Mouse (Mus musculus) right cerebral cortex, postnatal 10 days (tissue): ENCODE data around the gene Odf4.
A peak's percentile ranks its signal among the peaks of the same experiment; 100 is the strongest.
"Not testable (repeated sequence)": the region's sequence is repeated elsewhere in the genome, so short reads cannot be mapped to it uniquely, and the experiment has no call there.

Experiments used
- DNase-seq, 2 experiments: peaks; one replicate each; pipeline ENCODE4 v3.0.0; 2021; ENCODE audit warnings: low spot score in 2 of 2

Gene Odf4

GRCm38 (mm10) chr11:68926981-68927380 lies at the start of gene Odf4:
Gene Odf4 (minus strand): TSS chr11:68927081.
- DNase-seq = no peak

DNA sequence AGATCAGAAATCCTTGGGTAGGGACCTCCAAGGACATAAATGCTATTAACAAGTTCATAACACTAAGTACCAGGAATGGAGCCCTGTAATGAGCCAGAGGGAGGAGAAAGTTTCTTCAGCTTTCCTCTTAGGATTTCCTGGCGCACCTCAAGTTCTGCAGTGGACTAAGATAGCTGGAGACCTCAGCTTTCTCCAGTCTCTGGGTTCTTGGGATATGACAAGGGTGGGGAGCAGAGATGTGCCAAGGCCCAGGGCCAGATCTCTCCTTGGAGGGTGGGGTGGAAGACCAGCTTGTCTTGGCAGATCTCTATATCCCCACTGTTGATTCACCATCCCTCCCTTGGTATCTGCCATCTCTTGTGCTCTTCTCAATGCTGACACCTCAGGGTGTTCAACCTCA lies 48.7 kb upstream of the Odf4 start:
- no peak for DNase-seq

DNA sequence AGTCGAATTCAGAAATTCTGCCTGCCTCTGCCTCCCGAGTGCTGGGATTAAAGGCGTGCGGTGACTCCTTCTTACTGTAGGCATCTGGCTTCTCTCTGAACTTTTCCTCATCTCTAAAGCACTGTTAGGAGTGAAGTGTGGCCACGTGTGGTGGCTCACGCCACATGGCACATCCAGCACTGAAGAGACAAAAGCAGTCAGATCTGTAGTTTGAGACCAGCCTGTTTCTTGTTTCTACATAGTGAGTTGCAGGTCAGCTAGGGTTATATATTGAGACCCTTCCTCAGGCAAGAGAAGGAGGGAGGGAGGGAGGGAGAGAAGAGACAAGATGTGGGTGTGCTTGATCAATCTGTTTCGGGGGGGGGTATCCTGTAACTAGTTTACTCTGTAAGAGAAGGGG lies 48.2 kb upstream of the Odf4 start, which contains the start of gene Rangrf:
Gene Rangrf, minus strand, starts transcription at position 101 of the 400 bp plus-strand sequence.
- no peak for DNase-seq

GRCm38 (mm10) chr11:68974059-68974450 lies 47.2 kb upstream of the Odf4 start:
- DNase-seq = no peak

DNA sequence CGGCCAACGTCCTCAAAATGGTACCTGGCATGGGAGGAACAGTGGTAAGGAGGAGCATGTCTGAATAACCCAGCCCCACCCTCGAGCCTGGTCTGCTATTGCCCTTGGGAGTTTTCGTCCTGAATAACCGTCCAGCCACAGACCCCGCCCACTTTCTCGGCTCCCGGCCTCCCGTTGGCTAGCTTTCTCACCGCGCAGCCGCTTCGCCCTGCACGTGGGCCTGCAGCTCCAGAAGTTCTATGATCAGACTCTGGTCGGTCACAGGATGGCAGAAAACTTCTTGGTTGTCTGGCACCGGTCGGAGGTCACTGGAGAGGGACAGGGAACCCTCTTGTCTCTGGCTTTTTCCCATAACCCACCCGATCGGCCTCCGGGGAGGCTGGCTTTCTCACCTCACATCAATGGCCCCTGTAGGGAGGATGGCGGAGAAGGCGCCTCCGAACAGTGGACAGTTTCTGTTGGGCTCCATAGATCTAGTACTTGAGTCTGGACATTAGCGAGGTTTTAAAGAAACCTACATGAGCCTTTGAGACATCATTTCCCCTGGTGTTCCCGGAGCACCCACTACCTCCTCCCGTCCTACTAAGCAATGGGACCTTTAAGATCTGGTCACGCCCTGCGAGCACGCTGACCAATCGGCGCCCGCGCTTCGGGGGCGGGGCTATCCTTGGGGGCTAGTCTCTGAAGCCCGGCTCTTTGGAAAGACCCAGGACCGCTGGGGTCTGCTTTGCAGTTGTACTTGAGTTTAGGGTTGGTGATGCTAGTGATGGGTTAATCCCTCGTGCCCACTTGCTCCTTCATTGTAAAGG lies 46.6 kb upstream of the Odf4 start:
- DNase-seq = peak; percentile 88 to 89

GRCm38 (mm10) chr11:68970232-68970631 lies 43.4 kb upstream of the Odf4 start:
- no peak for DNase-seq

- no peak for DNase-seq
Observed at GRCm38 (mm10) chr11:68968752-68969151, 41.9 kb upstream of the Odf4 start.

DNA sequence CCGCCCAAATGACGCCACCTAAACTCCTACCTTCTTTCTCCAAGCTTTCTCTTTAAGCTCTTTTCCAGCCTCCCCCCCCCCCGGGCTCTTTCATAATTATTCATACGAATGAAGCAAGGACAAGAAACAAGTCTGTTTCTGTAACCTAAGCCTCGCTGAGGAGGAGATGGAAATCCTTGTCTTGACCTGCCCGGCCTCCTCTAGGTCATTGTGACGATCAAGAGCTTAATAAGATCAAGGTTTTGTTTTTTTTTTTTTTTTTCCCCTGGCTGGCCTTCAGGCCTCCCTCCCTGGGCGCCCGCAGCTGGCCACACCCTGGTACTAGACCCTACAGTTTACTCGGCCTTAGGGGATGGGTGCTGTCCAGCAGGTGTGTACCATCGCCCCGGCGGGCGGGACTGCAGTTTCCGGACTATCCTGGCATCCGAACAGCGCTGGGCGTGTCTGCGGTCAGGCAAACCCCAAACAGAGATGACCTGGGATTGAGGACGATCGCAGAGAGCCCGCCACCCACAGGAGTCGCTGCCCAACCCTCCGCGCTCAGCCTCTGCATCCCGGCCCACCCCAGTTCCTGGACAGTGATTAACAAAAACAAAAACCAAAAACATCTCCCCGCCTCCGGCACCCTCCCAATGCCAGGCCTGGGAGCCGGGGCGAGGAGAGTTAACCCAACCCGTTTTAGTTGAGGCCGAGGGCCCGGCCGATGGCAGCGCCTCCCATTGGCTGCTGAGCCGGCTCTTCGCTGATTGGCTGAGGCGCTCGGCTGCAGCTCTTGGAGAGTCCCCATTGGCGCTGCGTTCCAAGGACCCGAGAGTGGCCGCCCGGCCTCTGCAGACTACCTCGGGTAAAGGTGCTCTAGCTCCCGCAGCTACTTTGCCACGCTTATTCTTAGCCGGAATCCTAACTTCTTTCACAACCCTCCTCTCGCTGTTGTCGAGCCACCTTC lies 40.7 kb upstream of the Odf4 start, which contains the start of gene Slc25a35:
Gene Slc25a35, plus strand, starts transcription at position 795 of the 946 bp plus-strand sequence.
- peak; percentile 95 to 96 for DNase-seq

- DNase-seq = no peak
Observed at GRCm38 (mm10) chr11:68966554-68966953, 39.7 kb upstream of the Odf4 start.

DNA sequence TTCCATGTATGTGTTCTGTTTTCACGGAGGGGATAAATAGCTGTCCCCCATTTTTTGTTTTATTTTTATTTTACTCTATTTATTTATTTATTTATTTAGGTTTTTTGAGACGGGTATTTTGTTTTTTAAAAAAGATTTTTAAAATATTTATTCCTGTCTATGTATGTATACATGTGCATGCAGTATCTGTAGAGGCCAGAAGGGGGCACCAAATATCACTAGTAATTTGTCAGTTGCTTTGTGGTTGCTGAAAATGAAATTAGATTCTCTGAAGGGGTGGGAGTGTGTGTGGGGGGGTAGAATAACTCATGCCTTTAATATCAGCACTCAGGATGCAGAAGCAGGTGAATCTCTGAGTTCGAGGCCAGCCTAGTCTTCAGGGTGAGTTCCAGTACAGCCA lies 39.0 kb upstream of the Odf4 start:
- peak in 1 of 2 experiments; percentile 70 for DNase-seq

DNA sequence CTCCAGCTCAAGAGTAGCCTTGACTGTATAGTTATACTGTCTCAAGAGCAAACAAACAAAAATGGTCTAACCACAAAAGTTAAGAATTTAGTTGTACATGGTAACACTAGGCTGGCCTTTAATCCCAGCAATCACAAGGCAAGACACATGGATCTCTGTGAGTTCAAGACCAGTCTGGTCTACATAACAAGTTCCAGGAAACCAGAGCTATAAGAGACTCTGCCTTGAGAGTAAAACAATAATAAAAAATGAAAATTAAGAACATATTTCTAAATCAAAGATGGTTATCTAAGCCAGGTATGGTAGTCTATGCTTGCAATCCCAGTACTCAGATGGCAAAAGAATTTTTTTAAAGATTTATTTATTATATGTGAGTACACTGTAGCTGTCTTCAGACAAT lies 38.2 kb upstream of the Odf4 start:
- no peak for DNase-seq

- no peak for DNase-seq
Observed at GRCm38 (mm10) chr11:68963405-68963804, 36.5 kb upstream of the Odf4 start.

- not testable (repeated sequence) for DNase-seq
Observed at GRCm38 (mm10) chr11:68962159-68962558, 35.3 kb upstream of the Odf4 start.

GRCm38 (mm10) chr11:68961596-68961995 lies 34.7 kb upstream of the Odf4 start:
- no peak for DNase-seq

- DNase-seq = no peak
Observed at GRCm38 (mm10) chr11:68957971-68958370, 31.1 kb upstream of the Odf4 start.

GRCm38 (mm10) chr11:68957308-68957707 lies 30.4 kb upstream of the Odf4 start, which contains the start of gene Arhgef15:
Gene Arhgef15 (minus strand): TSS chr11:68957480.
- DNase-seq = no peak

DNA sequence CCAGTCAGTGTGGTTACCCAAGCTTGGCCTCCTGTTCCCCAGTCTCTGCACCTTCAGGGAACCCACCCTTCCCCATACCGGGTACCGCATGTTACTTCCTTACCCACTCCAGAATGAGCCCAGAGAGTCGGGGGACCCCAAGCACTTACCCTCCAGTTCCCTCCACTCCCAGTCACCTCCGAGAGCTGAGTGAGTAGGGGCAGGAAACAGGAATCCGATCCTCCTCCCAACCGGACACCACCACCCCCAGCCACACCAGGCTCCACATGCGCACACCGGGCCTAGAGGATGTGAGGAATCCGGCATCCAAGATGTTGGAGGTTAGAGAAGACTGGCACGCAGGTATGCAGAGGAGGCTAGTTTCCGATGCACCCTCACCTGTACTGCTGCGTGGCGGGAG lies 29.8 kb upstream of the Odf4 start:
- no peak for DNase-seq

GRCm38 (mm10) chr11:68956107-68956506 lies 29.2 kb upstream of the Odf4 start:
- no peak for DNase-seq

GRCm38 (mm10) chr11:68955473-68955872 lies 28.6 kb upstream of the Odf4 start:
- no peak for DNase-seq

DNA sequence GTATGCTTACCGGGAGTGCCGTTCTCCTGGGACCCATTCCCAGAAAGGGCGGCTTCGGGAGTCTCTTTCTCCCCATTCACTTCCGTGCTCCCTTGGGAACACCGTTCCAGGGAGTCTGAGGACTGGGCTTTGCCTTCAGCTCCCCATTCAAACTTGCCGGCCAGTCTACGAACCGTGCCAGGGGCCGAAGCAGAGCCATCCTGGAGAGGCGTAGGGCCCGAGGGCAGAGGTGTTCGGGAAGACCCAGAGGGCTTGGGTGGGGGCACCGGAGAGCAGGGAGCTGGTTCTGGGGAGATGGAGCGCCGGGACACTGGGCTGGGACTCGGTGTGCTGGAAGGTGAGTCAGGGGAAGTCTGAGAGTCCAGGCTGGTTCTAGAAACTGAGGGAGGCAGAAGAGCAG lies 27.5 kb upstream of the Odf4 start:
- no peak for DNase-seq

- no peak for DNase-seq
Observed at GRCm38 (mm10) chr11:68953903-68954302, 27.0 kb upstream of the Odf4 start.

- DNase-seq = peak; percentile 64 to 73
Observed at GRCm38 (mm10) chr11:68947542-68947993, 20.7 kb upstream of the Odf4 start.
